Mouse (Mus musculus): ENCODE results near the gene Poln. TPM values are rescaled to one million over a fixed set of nuclear protein-coding genes. Genes with fewer than 3 reads are reported as not detected.

Poln gene
- polyA plus RNA-seq, 1 experiment from 2014 or later: 0.59 TPM

GRCm38 (mm10) chr5:34183976-34184375 is 14.7 kb upstream of the Poln start:
- Histone ChIP-seq H3K9me3 (replicated peaks) (no peaks in the 10 kb centered on the region), H3K4me1 (peaks cover 40% of the 10 kb centered on the region), H3K4me3 (no peak overlapping the region), H3K36me3 (peaks cover 40% of the 10 kb centered on the region), H3K27ac (no peak overlapping the region), H3K27me3 (ENCODE audit: low read depth, poor library complexity, severe bottlenecking) (peaks cover 10% of the 10 kb centered on the region)
- 93% methylated on average over 3 of the region's 3 CpGs for WGBS
- DNase-seq (ENCODE audit: low spot score): no peak

DNA sequence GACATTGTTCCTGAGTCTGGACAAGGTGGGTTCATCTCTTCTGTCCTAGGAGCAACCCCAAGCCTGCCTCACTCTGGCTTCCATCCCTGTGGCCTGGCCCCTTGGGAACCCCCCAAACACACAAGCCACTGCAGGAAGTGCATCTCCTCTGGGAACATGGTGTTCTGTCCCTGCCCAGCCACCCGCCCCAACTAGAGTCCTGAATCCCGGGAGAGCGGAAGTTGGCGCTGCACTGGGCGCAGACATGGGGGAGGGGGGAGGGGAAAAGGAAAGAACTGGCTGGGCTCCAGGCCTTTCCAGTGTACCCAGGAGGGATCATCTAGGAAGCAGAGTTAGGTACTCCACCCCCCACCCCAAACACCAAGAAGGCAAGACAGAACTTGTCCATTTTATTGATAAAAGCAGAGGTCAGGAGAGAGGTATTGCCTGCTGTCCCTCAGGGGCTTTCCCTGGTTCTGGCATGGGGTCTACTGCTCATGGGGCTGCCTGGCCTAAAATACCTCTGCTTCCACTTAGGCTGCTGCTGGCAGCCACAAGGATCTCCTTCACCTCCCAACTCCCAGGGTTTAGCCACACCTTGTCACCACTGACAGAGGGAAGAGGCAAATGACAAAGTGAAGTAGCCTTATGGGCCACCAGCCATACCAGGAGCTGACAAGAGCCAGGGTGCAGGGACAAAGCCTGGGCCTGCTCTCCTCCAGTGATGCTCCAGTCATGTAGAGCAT is 14.1 kb upstream of the Poln start:
- WGBS: 84% methylated on average over 5 of the region's 5 CpGs
- H3K27me3 ChIP-seq (ENCODE audit: low read depth, poor library complexity, severe bottlenecking): peaks cover 10% of the 10 kb centered on the region
- no peaks in the 10 kb centered on the region for H3K9me3 ChIP-seq (replicated peaks)
- H3K36me3 ChIP-seq: peaks cover 46% of the 10 kb centered on the region
- H3K27ac ChIP-seq: peak overlapping the region; percentile 5; the same call in 1 of the 2 replicates
- no peak for DNase-seq (ENCODE audit: low spot score)
- peaks cover 34% of the 10 kb centered on the region for H3K4me1 ChIP-seq
- H3K4me3 ChIP-seq: no peak overlapping the region

GRCm38 (mm10) chr5:34182486-34182885 is 13.2 kb upstream of the Poln start:
- H3K4me1 ChIP-seq: peaks cover 33% of the 10 kb centered on the region
- 89% methylated on average over 3 of the region's 3 CpGs for WGBS
- peaks cover 10% of the 10 kb centered on the region for H3K27me3 ChIP-seq (ENCODE audit: low read depth, poor library complexity, severe bottlenecking)
- peaks cover 54% of the 10 kb centered on the region for H3K36me3 ChIP-seq
- H3K9me3 ChIP-seq (replicated peaks): no peaks in the 10 kb centered on the region
- no peak overlapping the region for H3K27ac ChIP-seq
- peak; percentile 23 for DNase-seq (ENCODE audit: low spot score)
- H3K4me3 ChIP-seq: no peak overlapping the region

GRCm38 (mm10) chr5:34177821-34178220 is 8.6 kb upstream of the Poln start:
- H3K9me3 ChIP-seq (replicated peaks): no peaks in the 10 kb centered on the region
- H3K4me3 ChIP-seq: no peak overlapping the region
- H3K36me3 ChIP-seq: peaks cover 80% of the 10 kb centered on the region
- H3K4me1 ChIP-seq: peaks cover 7% of the 10 kb centered on the region
- H3K27me3 ChIP-seq (ENCODE audit: low read depth, poor library complexity, severe bottlenecking): no peaks in the 10 kb centered on the region
- DNase-seq (ENCODE audit: low spot score): peak; percentile 12
- WGBS: 94% methylated on average over 4 of the region's 4 CpGs
- no peak overlapping the region for H3K27ac ChIP-seq

DNA sequence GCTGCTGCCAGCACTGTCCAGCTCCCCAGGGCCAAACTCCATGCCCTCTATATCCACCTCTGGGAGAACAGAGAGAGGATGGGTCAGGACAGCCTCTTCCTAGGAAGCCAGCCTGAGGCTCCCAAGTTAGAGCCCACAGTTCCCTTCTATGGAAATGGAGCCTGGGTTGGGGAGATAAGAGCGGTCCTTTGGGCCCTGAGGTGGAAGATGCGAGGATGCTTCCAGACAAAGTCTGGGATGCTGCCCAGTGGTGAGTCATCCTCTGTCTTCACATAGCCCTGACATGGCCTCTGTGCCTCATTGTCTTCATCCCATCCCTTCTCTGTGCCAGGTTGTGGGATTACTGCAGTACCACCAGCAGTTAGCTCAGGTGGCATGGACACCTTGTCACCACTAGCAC is 7.8 kb upstream of the Poln start:
- Histone ChIP-seq H3K27ac (no peak overlapping the region; the same call in 1 of the 2 replicates), H3K9me3 (replicated peaks) (no peaks in the 10 kb centered on the region), H3K4me3 (no peak overlapping the region), H3K4me1 (peaks cover 7% of the 10 kb centered on the region), H3K27me3 (ENCODE audit: low read depth, poor library complexity, severe bottlenecking) (no peaks in the 10 kb centered on the region), H3K36me3 (peaks cover 72% of the 10 kb centered on the region)
- WGBS: 95% methylated on average over 2 of the region's 2 CpGs
- no peak for DNase-seq (ENCODE audit: low spot score)

GRCm38 (mm10) chr5:34176691-34177090 is 7.4 kb upstream of the Poln start:
- no peaks in the 10 kb centered on the region for H3K9me3 ChIP-seq (replicated peaks)
- peaks cover 68% of the 10 kb centered on the region for H3K36me3 ChIP-seq
- 81% methylated on average over 10 of the region's 10 CpGs for WGBS
- peaks cover 7% of the 10 kb centered on the region for H3K4me1 ChIP-seq
- peak; percentile 20 for DNase-seq (ENCODE audit: low spot score)
- no peak overlapping the region for H3K4me3 ChIP-seq
- no peaks in the 10 kb centered on the region for H3K27me3 ChIP-seq (ENCODE audit: low read depth, poor library complexity, severe bottlenecking)
- no peak overlapping the region; the same call in 1 of the 2 replicates for H3K27ac ChIP-seq

DNA sequence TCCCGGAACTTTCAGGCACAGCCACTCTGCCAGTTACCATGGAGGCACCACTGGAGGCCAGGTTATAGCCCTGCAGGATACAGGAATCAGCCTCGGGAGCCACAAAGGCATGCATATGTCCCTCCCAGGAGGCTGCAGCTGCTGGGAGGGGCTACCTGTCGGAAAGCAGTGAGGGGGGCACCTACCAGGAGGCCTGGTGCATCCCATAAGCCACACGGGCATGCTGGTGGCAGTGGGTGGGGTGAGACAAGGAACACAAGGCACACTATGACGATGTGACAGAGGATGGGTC is 6.1 kb upstream of the Poln start:
- H3K27ac ChIP-seq: no peak overlapping the region
- no peak overlapping the region for H3K4me3 ChIP-seq
- DNase-seq (ENCODE audit: low spot score): no peak
- WGBS: 31% methylated on average over 5 of the region's 5 CpGs
- peaks cover 63% of the 10 kb centered on the region for H3K36me3 ChIP-seq
- no peaks in the 10 kb centered on the region for H3K27me3 ChIP-seq (ENCODE audit: low read depth, poor library complexity, severe bottlenecking)
- H3K9me3 ChIP-seq (replicated peaks): no peaks in the 10 kb centered on the region
- H3K4me1 ChIP-seq: peaks cover 7% of the 10 kb centered on the region

DNA sequence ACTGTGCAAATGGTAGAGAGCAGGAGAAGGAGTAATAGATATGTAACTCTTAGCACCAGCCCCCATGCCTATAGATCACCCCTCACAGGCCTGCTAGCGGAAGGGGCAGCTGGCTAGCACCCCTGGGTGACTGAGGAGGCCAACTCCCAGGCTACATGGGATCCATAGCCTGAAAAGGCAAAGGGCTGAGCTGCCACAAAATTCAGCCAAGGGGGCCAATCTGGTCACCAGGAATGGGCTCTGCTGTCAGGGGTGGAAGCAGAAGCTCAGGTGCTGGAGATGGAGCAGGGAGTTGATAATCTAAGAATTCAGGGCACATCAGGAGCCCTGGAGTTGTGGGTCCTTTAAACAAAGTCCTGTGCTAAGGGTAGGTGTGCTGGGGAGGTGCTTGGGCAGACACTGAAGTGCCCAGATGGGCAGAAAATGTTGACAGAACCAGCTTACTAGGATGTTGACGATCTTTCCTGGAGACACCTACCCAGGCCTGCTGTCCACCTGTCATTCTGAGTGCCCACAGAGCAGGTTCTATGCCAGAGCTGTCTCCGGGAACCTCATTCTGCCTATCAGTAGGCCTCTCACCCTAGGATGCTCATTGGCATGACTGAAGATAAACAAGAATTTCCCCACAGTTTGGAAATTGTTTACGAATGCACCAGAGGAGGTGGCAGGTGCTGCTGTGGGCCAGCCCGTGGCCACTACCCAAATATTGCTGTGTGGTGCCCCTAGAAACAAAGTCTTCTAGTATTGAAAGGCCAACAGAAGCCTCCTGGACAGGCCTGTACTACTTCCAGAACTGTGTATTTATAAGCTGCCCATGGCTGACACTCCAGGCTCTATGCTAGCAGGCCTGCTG is 5.5 kb upstream of the Poln start:
- peak; percentile 19 for DNase-seq (ENCODE audit: low spot score)
- H3K9me3 ChIP-seq (replicated peaks): no peaks in the 10 kb centered on the region
- WGBS: 72% methylated on average over 5 of the region's 5 CpGs
- H3K36me3 ChIP-seq: peaks cover 58% of the 10 kb centered on the region
- H3K4me1 ChIP-seq: peaks cover 10% of the 10 kb centered on the region
- H3K27ac ChIP-seq: no peak overlapping the region
- no peaks in the 10 kb centered on the region for H3K27me3 ChIP-seq (ENCODE audit: low read depth, poor library complexity, severe bottlenecking)
- no peak overlapping the region for H3K4me3 ChIP-seq

DNA sequence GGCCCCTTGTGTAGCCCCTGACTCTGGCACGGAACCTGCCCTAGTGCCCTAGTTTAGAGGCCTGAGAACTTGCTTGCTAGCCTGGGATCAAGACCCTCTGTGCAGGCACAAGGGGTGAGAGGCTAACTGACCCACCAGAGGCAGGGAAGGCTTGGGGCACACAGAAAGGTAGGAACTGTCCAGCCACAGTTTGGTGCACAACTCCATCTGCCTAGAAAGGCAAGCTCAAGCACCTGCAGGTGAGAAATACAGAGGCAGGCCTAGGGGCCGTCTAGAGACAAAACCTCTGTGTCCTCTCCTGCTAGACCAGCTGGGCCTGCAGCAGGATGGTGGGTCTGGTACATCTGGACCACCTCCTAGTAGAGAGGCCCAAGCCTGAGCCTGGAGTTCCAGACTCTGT is 4.8 kb upstream of the Poln start:
- no peak overlapping the region for H3K4me3 ChIP-seq
- H3K36me3 ChIP-seq: peaks cover 57% of the 10 kb centered on the region
- H3K27me3 ChIP-seq (ENCODE audit: low read depth, poor library complexity, severe bottlenecking): no peaks in the 10 kb centered on the region
- peak; percentile 20 for DNase-seq (ENCODE audit: low spot score)
- H3K4me1 ChIP-seq: peaks cover 12% of the 10 kb centered on the region
- no peaks in the 10 kb centered on the region for H3K9me3 ChIP-seq (replicated peaks)
- no peak overlapping the region for H3K27ac ChIP-seq
- 87% methylated on average over 2 of the region's 2 CpGs for WGBS

- H3K36me3 ChIP-seq: peaks cover 30% of the 10 kb centered on the region
- H3K4me3 ChIP-seq: no peak overlapping the region
- H3K27ac ChIP-seq: no peak overlapping the region
- WGBS: 91% methylated on average over 4 of the region's 4 CpGs
- H3K9me3 ChIP-seq (replicated peaks): no peaks in the 10 kb centered on the region
- no peaks in the 10 kb centered on the region for H3K27me3 ChIP-seq (ENCODE audit: low read depth, poor library complexity, severe bottlenecking)
- no peak for DNase-seq (ENCODE audit: low spot score)
- peaks cover 24% of the 10 kb centered on the region for H3K4me1 ChIP-seq
Observed at GRCm38 (mm10) chr5:34170726-34171125, 1.5 kb upstream of the Poln start.

DNA sequence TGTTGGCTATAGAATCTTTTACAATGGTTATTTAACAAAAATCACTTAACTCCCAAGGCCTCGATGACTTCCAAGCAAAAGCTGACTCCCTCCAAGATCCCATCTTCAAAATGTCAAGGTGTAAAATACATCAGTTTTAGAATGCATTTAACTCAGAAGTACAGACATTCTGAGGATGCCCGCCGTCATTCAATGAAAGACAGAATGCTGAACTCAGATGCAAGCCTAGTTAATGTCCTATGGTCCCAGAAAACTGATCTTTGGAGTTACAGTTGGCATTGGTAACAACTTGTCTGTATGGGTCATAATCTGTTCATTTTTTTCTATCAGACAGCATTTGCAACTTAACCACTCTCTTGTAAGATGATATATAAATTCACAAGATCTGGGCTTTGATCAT is 706 bp upstream of the Poln start:
- DNase-seq (ENCODE audit: low spot score): no peak
- peaks cover 28% of the 10 kb centered on the region for H3K36me3 ChIP-seq
- peaks cover 19% of the 10 kb centered on the region for H3K4me1 ChIP-seq
- peak overlapping the region; percentile 77 for H3K4me3 ChIP-seq
- H3K27ac ChIP-seq: peak overlapping the region; percentile 92
- no peaks in the 10 kb centered on the region for H3K27me3 ChIP-seq (ENCODE audit: low read depth, poor library complexity, severe bottlenecking)
- no peaks in the 10 kb centered on the region for H3K9me3 ChIP-seq (replicated peaks)
- 88% methylated on average over 3 of the region's 3 CpGs for WGBS

- WGBS: 89% methylated on average over 4 of the region's 4 CpGs
- no peak for DNase-seq (ENCODE audit: low spot score)
- H3K27ac ChIP-seq: no peak overlapping the region
- peaks cover 29% of the 10 kb centered on the region for H3K36me3 ChIP-seq
- no peaks in the 10 kb centered on the region for H3K9me3 ChIP-seq (replicated peaks)
- peaks cover 22% of the 10 kb centered on the region for H3K4me1 ChIP-seq
- peak overlapping the region; percentile 77 for H3K4me3 ChIP-seq
- no peaks in the 10 kb centered on the region for H3K27me3 ChIP-seq (ENCODE audit: low read depth, poor library complexity, severe bottlenecking)
Observed at GRCm38 (mm10) chr5:34167857-34168256, 1.4 kb downstream of the Poln start.

- 86% methylated on average over 4 of the region's 4 CpGs for WGBS
- no peak for DNase-seq (ENCODE audit: low spot score)
- H3K27ac ChIP-seq: no peak overlapping the region
- H3K4me1 ChIP-seq: peaks cover 22% of the 10 kb centered on the region
- H3K27me3 ChIP-seq (ENCODE audit: low read depth, poor library complexity, severe bottlenecking): no peaks in the 10 kb centered on the region
- no peaks in the 10 kb centered on the region for H3K9me3 ChIP-seq (replicated peaks)
- peaks cover 47% of the 10 kb centered on the region for H3K36me3 ChIP-seq
- H3K4me3 ChIP-seq: no peak overlapping the region
Observed at GRCm38 (mm10) chr5:34165793-34166192, 3.5 kb downstream of the Poln start.

All from limb, embryonic 10.5 days (tissue).